Mouse (Mus musculus): ENCODE measurements around the gene Slc16a9. TPM values are rescaled to one million over a fixed set of nuclear protein-coding genes. Genes with fewer than 3 reads are reported as not detected.

Slc16a9 gene
- 0.74 and 0.76 TPM in 2 replicates for polyA plus RNA-seq (2014; fragmentation: Nextera tagmentation; extraction: Ambion mirVana)

DNA sequence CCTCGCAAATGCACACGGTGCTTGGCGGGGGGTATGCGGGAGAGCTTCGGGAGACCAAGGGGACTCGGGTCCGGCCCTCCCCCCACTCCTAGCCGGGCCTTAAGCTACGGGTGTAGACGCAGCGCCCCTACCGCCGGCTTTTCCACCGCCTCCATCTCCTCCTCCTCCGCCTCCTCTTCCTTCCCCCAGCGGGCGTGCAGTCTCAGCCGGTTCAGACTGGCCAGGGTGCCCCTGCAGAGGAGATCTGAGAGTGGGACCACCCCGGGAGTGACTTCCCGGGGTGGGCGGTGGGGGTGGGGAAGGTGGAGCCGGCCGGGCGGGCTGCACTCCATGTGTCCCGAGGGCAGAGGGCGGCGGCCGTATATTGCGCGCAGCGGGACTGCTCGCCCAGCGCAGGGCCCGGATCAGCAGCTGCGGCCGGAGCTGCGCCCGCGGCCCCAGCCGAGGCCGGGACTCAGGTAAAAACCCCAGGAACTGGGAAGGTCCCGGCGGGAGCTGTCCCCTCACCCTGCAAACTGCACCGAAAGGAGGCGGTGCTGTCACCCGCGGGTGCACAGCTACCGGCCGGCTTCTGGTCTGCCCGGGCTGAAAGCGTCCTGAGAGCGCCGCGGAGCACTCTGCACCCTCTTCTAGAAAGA, at the start of gene Slc16a9:
TSS of gene Slc16a9 (plus strand) at position 180 of the 638 bp plus-strand sequence.
- H3K9ac ChIP-seq (ENCODE audit: low read length): peak within 1 kb of the TSS; percentile 73

GRCm38 (mm10) chr10:70195279-70195678, 49.6 kb upstream of the Slc16a9 start:
- H3K4me3 ChIP-seq (ENCODE audit: control insufficient read depth in 1 of 2, insufficient read depth in 1 of 2, low read depth in 1 of 2, low read length in 2 of 2): no peak overlapping the region
- H3K9ac ChIP-seq (ENCODE audit: low read length): no peak overlapping the region
- H3K27me3 ChIP-seq (ENCODE audit: control insufficient read depth, insufficient read depth, low read length): no peaks in the 10 kb centered on the region
- 70% methylated on average over 7 of the region's 7 CpGs for WGBS
- ATAC-seq (ENCODE audit: insufficient number of reproducible peaks, insufficient read depth, low FRiP score, low read depth): no peak
- no peak overlapping the region for H3K27ac ChIP-seq (replicated peaks in 1 of 2; ENCODE audit: control insufficient read depth in 1 of 2, insufficient read depth in 1 of 2, low read depth in 2 of 2, low read length in 2 of 2)
- peaks cover 37% of the 10 kb centered on the region for H3K36me3 ChIP-seq (ENCODE audit: control insufficient read depth, insufficient read depth, low read length)
- no peaks in the 10 kb centered on the region for H3K9me3 ChIP-seq (ENCODE audit: control insufficient read depth, low read length)
- H3K4me2 ChIP-seq (ENCODE audit: low read length): no peak overlapping the region
- H3K4me1 ChIP-seq (ENCODE audit: control insufficient read depth in 2 of 2, insufficient read depth in 2 of 2, low read length in 2 of 2): peaks cover 0 to 3% of the 10 kb centered on the region in 2 experiments; a peak in 1 of 4 replicates

More for the DNA sequence above, at the start of gene Slc16a9:
- under 1% methylated on average over 48 of the region's 54 CpGs for WGBS
- ATAC-seq (ENCODE audit: insufficient number of reproducible peaks, insufficient read depth, low FRiP score, low read depth): peak; percentile 75
- H3K36me3 ChIP-seq (ENCODE audit: control insufficient read depth, insufficient read depth, low read length): no peaks in the 10 kb centered on the region
- no peak within 1 kb of the TSS for H3K27ac ChIP-seq (replicated peaks in 1 of 2; ENCODE audit: control insufficient read depth in 1 of 2, insufficient read depth in 1 of 2, low read depth in 2 of 2, low read length in 2 of 2)
- no peaks in the 10 kb centered on the region for H3K9me3 ChIP-seq (ENCODE audit: control insufficient read depth, low read length)
- peak within 1 kb of the TSS; percentile 67 to 72 for H3K4me3 ChIP-seq (ENCODE audit: control insufficient read depth in 1 of 2, insufficient read depth in 1 of 2, low read depth in 1 of 2, low read length in 2 of 2)
- H3K4me2 ChIP-seq (ENCODE audit: low read length): peak within 1 kb of the TSS; percentile 99
- H3K27me3 ChIP-seq (ENCODE audit: control insufficient read depth, insufficient read depth, low read length): peaks cover 23% of the 10 kb centered on the region
- peaks cover 3 to 6% of the 10 kb centered on the region in 2 experiments; a peak in 2 of 4 replicates for H3K4me1 ChIP-seq (ENCODE audit: control insufficient read depth in 2 of 2, insufficient read depth in 2 of 2, low read length in 2 of 2)

DNA sequence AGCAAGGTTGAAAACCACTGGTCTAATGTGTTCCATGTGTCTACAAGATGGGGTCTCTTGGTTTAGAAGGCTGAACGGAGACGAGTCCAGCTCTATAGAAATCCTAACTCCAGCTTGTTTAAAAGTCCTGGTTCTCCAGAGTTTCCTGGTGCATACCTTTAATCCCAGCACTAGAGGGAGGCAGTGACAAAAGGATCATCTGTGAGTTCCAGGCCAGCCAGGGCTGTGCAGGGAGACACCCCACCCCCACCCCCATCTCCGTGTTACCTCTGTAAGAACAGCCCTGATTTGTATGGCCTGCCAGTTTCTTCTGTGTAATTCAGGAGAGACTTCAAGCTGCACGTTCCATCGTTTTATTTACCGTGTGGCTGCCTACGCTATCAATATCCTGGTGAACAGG, 49.1 kb upstream of the Slc16a9 start:
- H3K4me1 ChIP-seq (ENCODE audit: control insufficient read depth in 2 of 2, insufficient read depth in 2 of 2, low read length in 2 of 2): peaks cover 0 to 3% of the 10 kb centered on the region in 2 experiments; a peak in 1 of 4 replicates
- no peaks in the 10 kb centered on the region for H3K27me3 ChIP-seq (ENCODE audit: control insufficient read depth, insufficient read depth, low read length)
- 61% methylated on average over 7 of the region's 7 CpGs for WGBS
- no peaks in the 10 kb centered on the region for H3K9me3 ChIP-seq (ENCODE audit: control insufficient read depth, low read length)
- no peak overlapping the region for H3K4me3 ChIP-seq (ENCODE audit: control insufficient read depth in 1 of 2, insufficient read depth in 1 of 2, low read depth in 1 of 2, low read length in 2 of 2)
- H3K36me3 ChIP-seq (ENCODE audit: control insufficient read depth, insufficient read depth, low read length): peaks cover 32% of the 10 kb centered on the region
- peak; percentile 67; the same call in 1 of the 2 replicates for ATAC-seq (ENCODE audit: insufficient number of reproducible peaks, insufficient read depth, low FRiP score, low read depth)
- no peak overlapping the region for H3K4me2 ChIP-seq (ENCODE audit: low read length)
- H3K9ac ChIP-seq (ENCODE audit: low read length): no peak overlapping the region
- no peak overlapping the region for H3K27ac ChIP-seq (replicated peaks in 1 of 2; ENCODE audit: control insufficient read depth in 1 of 2, insufficient read depth in 1 of 2, low read depth in 2 of 2, low read length in 2 of 2)

DNA sequence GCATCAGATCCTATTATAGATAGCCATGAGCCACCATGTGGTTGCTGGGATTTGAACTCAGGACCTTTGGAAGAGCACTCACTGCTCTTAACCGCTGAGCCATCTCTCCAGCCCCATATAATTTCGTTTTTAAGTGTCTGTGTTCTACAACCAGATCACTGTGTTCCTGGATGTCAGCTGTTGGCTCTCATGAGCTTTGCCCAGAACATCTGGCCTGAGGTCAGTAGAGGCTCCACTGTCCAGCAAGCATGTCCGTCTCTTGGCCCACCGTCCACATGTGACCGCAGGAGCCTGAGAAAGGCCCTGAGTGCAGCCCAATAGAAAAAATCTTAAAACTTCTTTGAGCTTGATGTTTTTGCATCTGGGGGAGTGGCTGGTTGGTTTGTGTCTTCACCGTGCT, 48.2 kb upstream of the Slc16a9 start:
- H3K36me3 ChIP-seq (ENCODE audit: control insufficient read depth, insufficient read depth, low read length): peaks cover 23% of the 10 kb centered on the region
- no peaks in the 10 kb centered on the region for H3K27me3 ChIP-seq (ENCODE audit: control insufficient read depth, insufficient read depth, low read length)
- H3K4me2 ChIP-seq (ENCODE audit: low read length): no peak overlapping the region
- 85% methylated on average over 6 of the region's 6 CpGs for WGBS
- no peak overlapping the region for H3K27ac ChIP-seq (replicated peaks in 1 of 2; ENCODE audit: control insufficient read depth in 1 of 2, insufficient read depth in 1 of 2, low read depth in 2 of 2, low read length in 2 of 2)
- no peak overlapping the region for H3K4me3 ChIP-seq (ENCODE audit: control insufficient read depth in 1 of 2, insufficient read depth in 1 of 2, low read depth in 1 of 2, low read length in 2 of 2)
- H3K4me1 ChIP-seq (ENCODE audit: control insufficient read depth in 2 of 2, insufficient read depth in 2 of 2, low read length in 2 of 2): peaks cover 0 to 3% of the 10 kb centered on the region in 2 experiments; a peak in 1 of 4 replicates
- no peaks in the 10 kb centered on the region for H3K9me3 ChIP-seq (ENCODE audit: control insufficient read depth, low read length)
- H3K9ac ChIP-seq (ENCODE audit: low read length): no peak overlapping the region
- no peak for ATAC-seq (ENCODE audit: insufficient number of reproducible peaks, insufficient read depth, low FRiP score, low read depth)

DNA sequence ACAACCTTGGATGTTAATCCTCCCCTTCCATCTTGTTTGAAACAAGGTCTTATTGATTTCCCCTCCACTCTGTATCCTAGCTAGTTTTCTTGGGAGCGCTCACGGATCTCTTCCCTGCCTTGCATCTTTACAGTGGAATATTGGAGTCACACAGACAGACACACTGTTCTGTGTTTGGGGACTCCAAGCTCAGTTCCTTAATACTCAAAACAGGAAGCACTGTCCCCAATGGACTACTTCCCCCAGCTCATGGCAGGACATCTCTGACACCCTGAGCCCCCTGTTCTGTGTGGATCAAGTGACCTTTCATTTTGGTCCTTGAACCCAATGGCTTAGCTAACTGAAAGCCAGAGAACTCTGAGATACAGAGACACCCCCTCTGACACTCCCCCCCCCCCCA, 47.3 kb upstream of the Slc16a9 start:
- WGBS: 90% methylated on average over 2 of the region's 2 CpGs
- H3K27ac ChIP-seq (replicated peaks in 1 of 2; ENCODE audit: control insufficient read depth in 1 of 2, insufficient read depth in 1 of 2, low read depth in 2 of 2, low read length in 2 of 2): no peak overlapping the region
- ATAC-seq (ENCODE audit: insufficient number of reproducible peaks, insufficient read depth, low FRiP score, low read depth): no peak
- no peaks in the 10 kb centered on the region for H3K27me3 ChIP-seq (ENCODE audit: control insufficient read depth, insufficient read depth, low read length)
- H3K4me3 ChIP-seq (ENCODE audit: control insufficient read depth in 1 of 2, insufficient read depth in 1 of 2, low read depth in 1 of 2, low read length in 2 of 2): no peak overlapping the region
- no peak overlapping the region for H3K9ac ChIP-seq (ENCODE audit: low read length)
- H3K4me2 ChIP-seq (ENCODE audit: low read length): no peak overlapping the region
- H3K36me3 ChIP-seq (ENCODE audit: control insufficient read depth, insufficient read depth, low read length): peaks cover 15% of the 10 kb centered on the region
- peaks cover 0 to 3% of the 10 kb centered on the region in 2 experiments; a peak in 1 of 4 replicates for H3K4me1 ChIP-seq (ENCODE audit: control insufficient read depth in 2 of 2, insufficient read depth in 2 of 2, low read length in 2 of 2)
- H3K9me3 ChIP-seq (ENCODE audit: control insufficient read depth, low read length): no peaks in the 10 kb centered on the region

DNA sequence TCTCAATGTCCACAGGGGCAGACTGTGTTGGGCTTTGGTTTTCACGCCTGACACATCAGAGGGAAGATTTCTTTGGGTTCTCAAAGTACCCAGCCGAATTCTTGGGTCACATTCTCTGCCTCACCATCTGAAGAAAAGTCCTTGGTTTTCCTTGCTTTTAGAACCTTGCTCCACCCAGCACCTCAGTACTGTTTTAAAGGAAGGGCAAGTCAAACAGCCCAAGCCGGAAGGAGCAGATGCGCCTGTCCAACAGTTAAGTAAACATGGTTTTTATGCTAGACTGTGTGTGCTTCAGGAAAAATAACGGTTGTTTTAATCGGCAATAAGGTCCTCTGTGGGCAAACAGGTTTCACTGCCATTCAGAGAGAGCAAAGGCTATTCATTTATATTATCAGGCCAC, 46.9 kb upstream of the Slc16a9 start:
- no peak overlapping the region for H3K4me3 ChIP-seq (ENCODE audit: control insufficient read depth in 1 of 2, insufficient read depth in 1 of 2, low read depth in 1 of 2, low read length in 2 of 2)
- H3K36me3 ChIP-seq (ENCODE audit: control insufficient read depth, insufficient read depth, low read length): peaks cover 10% of the 10 kb centered on the region
- H3K27ac ChIP-seq (replicated peaks in 1 of 2; ENCODE audit: control insufficient read depth in 1 of 2, insufficient read depth in 1 of 2, low read depth in 2 of 2, low read length in 2 of 2): no peak overlapping the region
- no peak for ATAC-seq (ENCODE audit: insufficient number of reproducible peaks, insufficient read depth, low FRiP score, low read depth)
- H3K9me3 ChIP-seq (ENCODE audit: control insufficient read depth, low read length): no peaks in the 10 kb centered on the region
- peaks cover 0 to 3% of the 10 kb centered on the region in 2 experiments; a peak in 1 of 4 replicates for H3K4me1 ChIP-seq (ENCODE audit: control insufficient read depth in 2 of 2, insufficient read depth in 2 of 2, low read length in 2 of 2)
- no peak overlapping the region for H3K9ac ChIP-seq (ENCODE audit: low read length)
- no peaks in the 10 kb centered on the region for H3K27me3 ChIP-seq (ENCODE audit: control insufficient read depth, insufficient read depth, low read length)
- no peak overlapping the region for H3K4me2 ChIP-seq (ENCODE audit: low read length)
- 71% methylated on average over 6 of the region's 6 CpGs for WGBS

DNA sequence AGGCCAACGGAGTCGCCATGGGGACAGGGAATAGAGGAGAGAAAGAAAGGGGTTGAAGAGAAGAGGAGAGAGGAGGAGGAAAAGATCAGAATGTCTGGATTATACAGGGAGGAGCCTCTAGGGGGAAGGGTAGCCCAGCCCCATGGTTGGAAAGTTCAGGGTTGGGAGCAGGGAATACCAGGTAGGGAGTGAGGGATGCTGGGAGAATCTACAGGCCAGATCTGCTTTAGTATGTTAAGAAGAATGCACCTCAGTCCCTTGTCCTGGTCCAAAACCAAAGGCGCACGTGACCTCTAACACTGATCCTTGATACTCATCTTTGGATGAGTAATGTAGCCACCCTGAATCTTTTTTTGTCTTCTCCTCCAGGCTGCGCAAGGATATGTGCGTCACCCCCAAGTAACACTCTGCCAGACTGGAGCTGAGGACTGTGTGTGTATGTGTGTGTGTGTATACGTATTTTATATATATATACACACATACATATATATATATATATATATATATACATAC, 45.9 kb upstream of the Slc16a9 start:
- ATAC-seq (ENCODE audit: insufficient number of reproducible peaks, insufficient read depth, low FRiP score, low read depth): no peak
- H3K4me2 ChIP-seq (ENCODE audit: low read length): no peak overlapping the region
- no peaks in the 10 kb centered on the region for H3K27me3 ChIP-seq (ENCODE audit: control insufficient read depth, insufficient read depth, low read length)
- H3K9me3 ChIP-seq (ENCODE audit: control insufficient read depth, low read length): no peaks in the 10 kb centered on the region
- no peak overlapping the region for H3K27ac ChIP-seq (replicated peaks in 1 of 2; ENCODE audit: control insufficient read depth in 1 of 2, insufficient read depth in 1 of 2, low read depth in 2 of 2, low read length in 2 of 2)
- peaks cover under 1% of the 10 kb centered on the region; the same call in 1 of the 2 replicates for H3K36me3 ChIP-seq (ENCODE audit: control insufficient read depth, insufficient read depth, low read length)
- H3K4me1 ChIP-seq (ENCODE audit: control insufficient read depth in 2 of 2, insufficient read depth in 2 of 2, low read length in 2 of 2): peaks cover 0 to 3% of the 10 kb centered on the region in 2 experiments; a peak in 1 of 4 replicates
- no peak overlapping the region for H3K9ac ChIP-seq (ENCODE audit: low read length)
- no peak overlapping the region for H3K4me3 ChIP-seq (ENCODE audit: control insufficient read depth in 1 of 2, insufficient read depth in 1 of 2, low read depth in 1 of 2, low read length in 2 of 2)
- WGBS: 91% methylated on average over 7 of the region's 7 CpGs
